Mouse (Mus musculus) midbrain, embryonic 10.5 days (tissue): Measurements from ENCODE around the gene Dennd5b. TPM values are rescaled to one million over a fixed set of nuclear protein-coding genes. Genes with fewer than 3 reads are reported as not detected.
"Not testable (repeated sequence)": the region's sequence is repeated elsewhere in the genome, so short reads cannot be mapped to it uniquely, and the experiment has no call there.

ENCODE experiments used
- DNase-seq: peaks from one replicate; pipeline ENCODE4 v3.0.0-alpha.2; 2017; ENCODE audit warnings: low spot score
- H3K27ac ChIP-seq: fragments of 300-500 bp; sonication (generic); replicated peaks from 2 replicates; pipeline ENCODE4 v1.5.1; 2016; ENCODE audit warnings: mild to moderate bottlenecking
- H3K27me3 ChIP-seq: fragments of 300-500 bp; sonication (generic); 2 replicates; pipeline ENCODE4 v1.6.1; 2016; ENCODE audit warnings: low read depth, mild to moderate bottlenecking; ENCODE audit not compliant: poor library complexity, severe bottlenecking
- H3K36me3 ChIP-seq: fragments of 300-500 bp; sonication (generic); 2 replicates; pipeline ENCODE4 v1.6.1; 2016; ENCODE audit warnings: mild to moderate bottlenecking, moderate library complexity
- H3K4me1 ChIP-seq: fragments of 300-500 bp; sonication (generic); 2 replicates; pipeline ENCODE4 v1.6.1; 2016
- H3K4me3 ChIP-seq: fragments of 300-500 bp; sonication (generic); 2 replicates; pipeline ENCODE4 v1.5.1; 2016; ENCODE audit warnings: mild to moderate bottlenecking, moderate library complexity
- H3K9me3 ChIP-seq: fragments of 300-500 bp; sonication (generic); replicated peaks from 2 replicates; pipeline ENCODE4 v1.6.1; 2016; ENCODE audit warnings: mild to moderate bottlenecking
- WGBS: fragments of 180-500 bp; shearing (Covaris S2); methylation state at CpG from one replicate; pipeline ENCODE4 v1.1.7; 2016; 5-methylcytosine and 5-hydroxymethylcytosine counted together
- polyA plus RNA-seq: library from polyadenylated mRNA; unstranded; fragments of >200 nt; fragmentation: Nextera tagmentation; extraction: Ambion mirVana; gene quantifications from 2 replicates; pipeline ENCODE4 v1.2.1, GENCODE M21; 2016

Dennd5b gene
- polyA plus RNA-seq, 1 experiment from 2014 or later: 11.9 TPM

DNA sequence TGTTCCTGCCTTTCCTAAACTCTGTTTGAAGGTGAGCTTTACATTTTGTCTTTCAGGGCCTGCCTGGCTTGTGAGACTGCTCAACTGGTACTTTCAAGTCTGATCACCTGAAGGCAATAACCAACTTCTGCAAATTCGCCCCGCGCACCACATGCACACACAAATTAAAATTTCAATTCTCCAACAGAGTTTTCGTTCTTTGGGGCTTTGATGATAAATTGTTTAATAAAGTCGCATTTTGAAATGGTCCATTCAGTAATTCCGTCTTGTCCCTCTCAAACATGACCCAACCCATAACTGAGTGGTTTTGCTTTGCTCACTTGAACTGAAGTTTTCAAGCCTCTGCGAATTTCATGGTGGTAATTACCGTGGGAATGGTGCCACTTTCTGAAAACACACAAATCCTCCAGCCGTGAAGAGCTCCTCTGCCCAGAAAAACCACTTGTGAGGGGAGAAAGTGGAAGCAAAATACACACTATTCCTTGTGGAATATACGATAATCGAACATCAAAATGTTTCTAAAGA, 154.5 kb downstream of the Dennd5b start:
- H3K27ac ChIP-seq: peak overlapping the region; percentile 99
- 38% methylated on average over 11 of the region's 11 CpGs for WGBS
- peaks cover 29% of the 10 kb centered on the region for H3K4me1 ChIP-seq
- H3K9me3 ChIP-seq: no peaks in the 10 kb centered on the region
- peaks cover 13% of the 10 kb centered on the region for H3K36me3 ChIP-seq
- H3K27me3 ChIP-seq: no peaks in the 10 kb centered on the region
- no peak for DNase-seq
- H3K4me3 ChIP-seq: peak overlapping the region; percentile 79

- peaks cover 19% of the 10 kb centered on the region for H3K36me3 ChIP-seq
- DNase-seq: peak; percentile 99
- H3K4me3 ChIP-seq: peak within 1 kb of the TSS; percentile 79
- peaks cover 35% of the 10 kb centered on the region for H3K4me1 ChIP-seq
- H3K27ac ChIP-seq: peak within 1 kb of the TSS; percentile 99
- no peaks in the 10 kb centered on the region for H3K9me3 ChIP-seq
- H3K27me3 ChIP-seq: no peaks in the 10 kb centered on the region
- under 1% methylated on average over 47 of the region's 47 CpGs for WGBS
Measured at GRCm38 (mm10) chr6:148946409-148946742, 155.1 kb downstream of the Dennd5b start, which contains the start of gene Sinhcaf. Sinhcaf (minus strand) TSS chr6:148946467.

GRCm38 (mm10) chr6:148945509-148946408, 155.7 kb downstream of the Dennd5b start:
- WGBS: under 1% methylated on average over 74 of the region's 75 CpGs
- Histone ChIP-seq H3K27ac (peak overlapping the region; percentile 99), H3K36me3 (peaks cover 21% of the 10 kb centered on the region), H3K4me1 (peaks cover 37% of the 10 kb centered on the region), H3K9me3 (no peaks in the 10 kb centered on the region), H3K27me3 (no peaks in the 10 kb centered on the region), H3K4me3 (peak overlapping the region; percentile 79)
- DNase-seq: peak; percentile 69

- peak overlapping the region; percentile 99 for H3K27ac ChIP-seq
- peaks cover 41% of the 10 kb centered on the region for H3K4me1 ChIP-seq
- peaks cover 26% of the 10 kb centered on the region for H3K36me3 ChIP-seq
- peak; percentile 82 for DNase-seq
- peak overlapping the region; percentile 79 for H3K4me3 ChIP-seq
- no peaks in the 10 kb centered on the region for H3K9me3 ChIP-seq
- WGBS: under 1% methylated on average over 87 of the region's 92 CpGs
- H3K27me3 ChIP-seq: no peaks in the 10 kb centered on the region
Measured at GRCm38 (mm10) chr6:148944767-148945508, 156.5 kb downstream of the Dennd5b start.

GRCm38 (mm10) chr6:148944344-148944766, 157.1 kb downstream of the Dennd5b start:
- Histone ChIP-seq H3K27ac (peak overlapping the region; percentile 99), H3K36me3 (peaks cover 31% of the 10 kb centered on the region), H3K4me3 (peak overlapping the region; percentile 79), H3K27me3 (no peaks in the 10 kb centered on the region), H3K4me1 (peaks cover 44% of the 10 kb centered on the region), H3K9me3 (no peaks in the 10 kb centered on the region)
- no peak for DNase-seq
- under 1% methylated on average over 30 of the region's 30 CpGs for WGBS

GRCm38 (mm10) chr6:148943695-148944094, 157.8 kb downstream of the Dennd5b start:
- peak overlapping the region; percentile 99 for H3K27ac ChIP-seq
- H3K9me3 ChIP-seq: no peaks in the 10 kb centered on the region
- no peaks in the 10 kb centered on the region for H3K27me3 ChIP-seq
- peaks cover 38% of the 10 kb centered on the region for H3K36me3 ChIP-seq
- DNase-seq: no peak
- peaks cover 50% of the 10 kb centered on the region for H3K4me1 ChIP-seq
- H3K4me3 ChIP-seq: peak overlapping the region; percentile 79
- 22% methylated on average over 3 of the region's 3 CpGs for WGBS

- Histone ChIP-seq H3K9me3 (no peaks in the 10 kb centered on the region), H3K27me3 (no peaks in the 10 kb centered on the region), H3K36me3 (peaks cover 51% of the 10 kb centered on the region), H3K27ac (no peak overlapping the region), H3K4me3 (peak overlapping the region; percentile 79), H3K4me1 (peaks cover 55% of the 10 kb centered on the region)
- no peak for DNase-seq
- 73% methylated on average over 4 of the region's 4 CpGs for WGBS
Measured at GRCm38 (mm10) chr6:148942406-148942805, 159.1 kb downstream of the Dennd5b start.

GRCm38 (mm10) chr6:148941880-148942279, 159.6 kb downstream of the Dennd5b start:
- Histone ChIP-seq H3K9me3 (no peaks in the 10 kb centered on the region), H3K4me3 (peak overlapping the region; percentile 32), H3K27me3 (no peaks in the 10 kb centered on the region), H3K4me1 (peaks cover 51% of the 10 kb centered on the region), H3K36me3 (peaks cover 53% of the 10 kb centered on the region), H3K27ac (no peak overlapping the region)
- WGBS: 58% methylated on average over 5 of the region's 5 CpGs
- no peak for DNase-seq

DNA sequence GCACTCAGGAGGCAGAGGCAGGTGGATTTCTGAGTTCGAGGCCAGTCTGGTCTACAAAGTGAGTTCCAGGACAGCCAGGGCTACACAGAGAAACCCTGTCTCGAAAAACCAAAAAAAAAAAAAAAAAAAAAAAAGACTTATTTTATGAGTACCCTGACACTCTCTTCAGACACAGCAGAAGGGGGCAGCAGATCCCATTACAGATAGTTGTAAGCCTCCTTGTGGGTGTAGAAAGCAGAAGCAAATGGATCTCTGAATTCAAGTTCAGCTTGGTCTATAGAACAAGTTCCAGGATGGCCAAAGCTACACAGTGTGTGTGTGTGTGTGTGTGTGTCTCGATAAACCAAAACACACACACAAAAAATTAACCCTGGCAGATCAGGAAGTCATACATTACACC, 161.1 kb downstream of the Dennd5b start:
- DNase-seq, H3K9me3 ChIP-seq, H3K27me3 ChIP-seq, H3K27ac ChIP-seq, H3K4me3 ChIP-seq: not testable (repeated sequence)
- Histone ChIP-seq H3K36me3 (peaks cover 62% of the 10 kb centered on the region), H3K4me1 (peaks cover 55% of the 10 kb centered on the region)
- WGBS: 89% methylated on average over 2 of the region's 3 CpGs

Other genes starting within 250 kb of the Dennd5b start
- 22.4 and 24.0 TPM in 2 replicates for gene Caprin2, start 205.4 kb downstream of the Dennd5b start, polyA plus RNA-seq
- gene Sinhcaf, start 155.2 kb downstream of the Dennd5b start, polyA plus RNA-seq: 322 and 341 TPM in 2 replicates
- gene Gm10203, start 28.5 kb upstream of the Dennd5b start, polyA plus RNA-seq: not detected in 2 replicates
- gene Etfbkmt, start 38.2 kb upstream of the Dennd5b start, polyA plus RNA-seq: 9.8 and 9.9 TPM in 2 replicates
- 50.2 and 59.7 TPM in 2 replicates for gene Amn1, start 87.0 kb upstream of the Dennd5b start, polyA plus RNA-seq
- 38.3 and 39.3 TPM in 2 replicates for gene Resf1, start 207.7 kb upstream of the Dennd5b start, polyA plus RNA-seq